In the genomic region with DNA sequence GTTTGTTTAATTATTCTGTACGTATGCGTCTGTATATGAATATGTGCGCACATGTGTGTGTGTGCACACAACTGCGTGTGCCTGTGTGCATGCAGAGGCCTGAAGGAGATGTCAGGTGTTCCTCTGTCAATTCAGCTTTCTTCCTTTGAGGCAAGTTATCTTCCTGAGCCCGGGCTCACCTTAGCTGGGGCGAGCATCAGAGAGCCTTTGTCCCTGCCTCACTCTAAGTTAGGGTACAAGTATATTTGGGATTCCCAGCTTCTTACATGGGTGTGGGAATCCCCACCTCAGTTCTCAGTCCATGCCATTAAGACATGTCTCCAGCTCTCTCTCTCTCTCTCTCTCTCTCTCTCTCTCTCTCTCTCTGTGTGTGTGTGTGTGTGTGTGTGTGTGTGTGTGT, we compare ENCODE assay signal across 8 mouse cellular contexts. TPM values are rescaled to one million over a fixed set of nuclear protein-coding genes. Genes with fewer than 3 reads are reported as not detected.
DNase-seq lines count a peak whose midpoint lies in the region; ATAC-seq and TF ChIP-seq lines count a peak whose summit lies in the region.

No protein-coding gene starts in this region.

- H3K4me3 ChIP-seq in kidney, embryonic 15.5 days (replicated peaks), result peak overlapping the region; percentile 39
- peak overlapping the region; percentile 35 for H3K4me3 ChIP-seq in embryonic facial prominence, embryonic 13.5 days
- no peak overlapping the region for H3K4me3 ChIP-seq in intestine, postnatal 0 days (ENCODE audit: low read depth, low read length)

- WGBS in kidney, embryonic 15.5 days, result 14% methylated on average over 6 of the region's 6 CpGs
- WGBS in embryonic facial prominence, embryonic 13.5 days, result 6% methylated on average over 6 of the region's 6 CpGs
- 22% methylated on average over 6 of the region's 6 CpGs for WGBS in intestine, postnatal 0 days

- DNase-seq in kidney, adult 8-10 months, result no peak
- peak; percentile 44 for DNase-seq in neural tube, embryonic 10.5 days (ENCODE audit: extremely low spot score, low spot score)
- DNase-seq in urinary bladder, postnatal 36 days (ENCODE audit: low spot score in 2 of 2), result no peak
- DNase-seq in right cerebral cortex, postnatal 10 days (ENCODE audit: low spot score in 2 of 2), result no peak

- no peak for ATAC-seq in kidney, embryonic 15.5 days (replicated peaks; ENCODE audit: low FRiP score)
- no peak for ATAC-seq in embryonic facial prominence, embryonic 13.5 days (ENCODE audit: insufficient number of reproducible peaks, insufficient read depth, low FRiP score, low TSS enrichment, low read depth)
- 0 out of 2 replicates have a peak, but pooled peaks have one; percentile 8 for ATAC-seq in intestine, postnatal 0 days
- no peak for ATAC-seq in erythroid progenitor cell, adult 5-6 weeks (replicated peaks; ENCODE audit: low FRiP score, poor library complexity, severe bottlenecking)

- H3K4me1 ChIP-seq in kidney, embryonic 15.5 days, result peaks cover 28% of the 10 kb centered on the region
- H3K4me1 ChIP-seq in embryonic facial prominence, embryonic 13.5 days, result peaks cover 27% of the 10 kb centered on the region
- no peaks in the 10 kb centered on the region for H3K4me1 ChIP-seq in intestine, postnatal 0 days (replicated peaks; ENCODE audit: control insufficient read depth, insufficient read depth, low read length)

- peak overlapping the region; percentile 59 for H3K4me2 ChIP-seq in kidney, embryonic 15.5 days
- H3K4me2 ChIP-seq in embryonic facial prominence, embryonic 13.5 days, result peak overlapping the region; percentile 60
- peak overlapping the region; percentile 70 for H3K4me2 ChIP-seq in intestine, postnatal 0 days (replicated peaks; ENCODE audit: low read depth)

- H3K27me3 ChIP-seq in kidney, embryonic 15.5 days, result no peaks in the 10 kb centered on the region
- H3K27me3 ChIP-seq in embryonic facial prominence, embryonic 13.5 days, result no peaks in the 10 kb centered on the region
- no peaks in the 10 kb centered on the region for H3K27me3 ChIP-seq in intestine, postnatal 0 days (replicated peaks; ENCODE audit: control insufficient read depth, insufficient read depth, low read length)

- no peaks in the 10 kb centered on the region for H3K36me3 ChIP-seq in kidney, embryonic 15.5 days
- H3K36me3 ChIP-seq in embryonic facial prominence, embryonic 13.5 days, result no peaks in the 10 kb centered on the region
- H3K36me3 ChIP-seq in intestine, postnatal 0 days (ENCODE audit: control insufficient read depth, insufficient read depth), result no peaks in the 10 kb centered on the region

- no peak for TF ChIP-seq CTCF in intestine, postnatal 0 days (IDR thresholded peaks at IDR 0.05; ENCODE audit: low read depth)

- peak overlapping the region; percentile 94 for H3K27ac ChIP-seq in kidney, embryonic 15.5 days
- H3K27ac ChIP-seq in embryonic facial prominence, embryonic 13.5 days, result peak overlapping the region; percentile 74
- H3K27ac ChIP-seq in intestine, postnatal 0 days (ENCODE audit: low read depth, low read length), result peak overlapping the region; percentile 62

- H3K9me3 ChIP-seq in kidney, embryonic 15.5 days (replicated peaks), result no peaks in the 10 kb centered on the region
- no peaks in the 10 kb centered on the region for H3K9me3 ChIP-seq in embryonic facial prominence, embryonic 13.5 days
- H3K9me3 ChIP-seq in intestine, postnatal 0 days (ENCODE audit: control insufficient read depth), result no peaks in the 10 kb centered on the region

- 0 out of 2 replicates have a peak overlapping the region, but pooled peaks have one; percentile 21 for H3K9ac ChIP-seq in kidney, embryonic 15.5 days
- H3K9ac ChIP-seq in embryonic facial prominence, embryonic 13.5 days, result peak overlapping the region; percentile 54
- no peak overlapping the region for H3K9ac ChIP-seq in intestine, postnatal 0 days (ENCODE audit: low read depth, low read length)

RNA-seq across cellular contexts. Expression of a gene that starts 56.2 kb away (rescaled TPM):
- not detected in 2 replicates for polyA plus RNA-seq in kidney, embryonic 15.5 days (2015; fragmentation: Nextera tagmentation; extraction: Ambion mirVana)
- polyA plus RNA-seq in embryonic facial prominence, embryonic 13.5 days (2015; fragmentation: Nextera tagmentation; extraction: Ambion mirVana), result 0.58 TPM in 1 of 2 replicates, not detected in the other
- polyA plus RNA-seq in intestine, postnatal 0 days (2015; fragmentation: Nextera tagmentation; extraction: Ambion mirVana), result not detected in 2 replicates
- not detected in 2 replicates for total RNA-seq in erythroid progenitor cell, adult 5-6 weeks (2015; ENCODE audit: low replicate concordance)
- total RNA-seq in erythroid progenitor cell, adult 5-6 weeks (2017; ENCODE audit: low replicate concordance), result not detected in 2 replicates
